Mouse (Mus musculus): ENCODE measurements around the gene Itpk1.
A peak's percentile ranks its signal among the peaks of the same experiment; 100 is the strongest.

The Itpk1 gene

DNA sequence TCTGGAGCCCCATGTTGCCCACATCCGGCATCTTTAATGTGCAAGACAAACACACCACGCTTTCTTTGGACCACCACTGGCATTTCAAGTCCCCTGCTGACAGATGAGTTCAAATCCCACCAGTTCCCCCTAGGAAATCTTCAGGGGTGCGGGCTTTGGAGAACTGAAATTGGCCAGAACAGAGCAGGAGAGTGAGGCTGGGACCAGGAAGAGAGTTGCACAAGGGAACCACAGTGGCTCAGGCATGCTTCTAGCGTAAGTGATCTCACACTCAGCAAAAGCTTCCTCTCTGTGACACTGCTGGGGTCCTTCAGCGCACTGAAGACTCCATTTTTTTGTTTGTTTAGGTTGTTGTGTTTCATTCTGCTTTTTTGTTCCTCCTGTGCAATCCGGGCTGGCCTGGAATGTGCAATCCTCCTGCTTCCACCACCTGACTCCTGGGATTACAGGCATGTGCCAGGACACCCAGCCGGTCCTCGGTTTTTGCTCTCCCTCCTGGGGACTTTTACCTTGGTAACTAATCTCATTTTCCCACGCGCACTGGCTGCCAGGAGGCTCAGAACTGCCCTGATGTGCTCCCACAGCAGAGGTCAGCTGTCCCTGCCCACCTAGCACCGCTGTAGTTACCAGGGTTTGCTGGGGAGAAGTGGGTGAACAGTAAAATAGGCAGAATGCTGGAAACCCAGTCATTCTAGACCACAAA lies 41.2 kb downstream of the Itpk1 start:
- no peak for DNase-seq (ENCODE audit: low read depth, low spot score)

DNA sequence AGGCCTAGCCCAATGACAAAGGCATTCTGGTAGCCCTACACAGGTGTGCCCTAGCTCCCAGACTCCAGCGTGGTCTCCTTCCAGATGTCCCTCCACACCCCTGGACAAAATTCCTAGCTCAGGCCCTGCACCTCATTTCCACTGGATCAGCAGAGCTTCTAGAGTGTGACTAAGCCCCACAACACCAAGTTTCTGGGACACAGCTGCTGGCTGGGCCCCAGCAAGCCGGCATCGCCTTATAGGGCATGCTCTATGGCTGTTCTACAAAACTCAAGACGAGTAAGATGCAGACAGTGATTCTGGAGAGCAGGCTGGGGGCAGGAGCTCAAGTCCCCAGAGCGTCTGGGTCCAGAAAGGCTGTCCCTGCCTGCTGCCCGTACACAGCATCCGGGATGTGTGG lies 43.0 kb downstream of the Itpk1 start:
- DNase-seq (ENCODE audit: low read depth, low spot score), result no peak

DNA sequence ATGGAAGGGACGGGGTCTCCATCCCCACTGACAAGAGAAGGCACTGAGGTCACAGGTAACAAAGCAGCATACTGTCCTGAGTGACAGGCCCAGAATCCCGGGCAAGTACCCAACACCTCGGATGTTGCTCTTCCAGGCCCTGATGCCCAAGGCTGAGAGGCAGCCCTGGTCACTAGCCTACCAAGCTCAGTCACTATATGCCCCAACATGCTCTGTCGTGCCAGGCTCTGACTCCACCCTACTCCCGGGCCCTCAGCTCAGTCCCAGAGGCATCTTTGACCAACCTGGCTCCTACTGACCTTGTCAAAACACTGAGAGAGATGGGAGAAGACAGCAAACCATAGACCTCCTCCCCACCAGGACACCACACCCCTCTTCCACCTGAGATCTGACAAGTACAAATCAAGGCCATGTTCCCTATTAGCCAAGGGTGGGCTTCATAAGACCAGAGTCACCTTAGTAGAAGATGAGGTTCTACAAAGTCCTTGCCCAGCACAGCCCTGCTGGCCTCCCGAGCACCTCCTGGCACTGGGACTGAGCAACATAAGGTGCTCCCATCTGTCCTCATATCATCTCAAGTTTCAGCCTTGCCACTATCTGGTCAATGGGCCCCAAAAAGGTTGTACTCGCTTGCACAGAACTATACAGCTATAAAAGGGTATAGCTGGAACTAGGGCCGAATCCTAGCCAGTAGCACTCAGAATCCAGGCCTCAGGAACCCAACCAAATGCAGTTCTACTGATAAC lies 43.7 kb downstream of the Itpk1 start:
- DNase-seq (ENCODE audit: low read depth, low spot score), result no peak

DNA sequence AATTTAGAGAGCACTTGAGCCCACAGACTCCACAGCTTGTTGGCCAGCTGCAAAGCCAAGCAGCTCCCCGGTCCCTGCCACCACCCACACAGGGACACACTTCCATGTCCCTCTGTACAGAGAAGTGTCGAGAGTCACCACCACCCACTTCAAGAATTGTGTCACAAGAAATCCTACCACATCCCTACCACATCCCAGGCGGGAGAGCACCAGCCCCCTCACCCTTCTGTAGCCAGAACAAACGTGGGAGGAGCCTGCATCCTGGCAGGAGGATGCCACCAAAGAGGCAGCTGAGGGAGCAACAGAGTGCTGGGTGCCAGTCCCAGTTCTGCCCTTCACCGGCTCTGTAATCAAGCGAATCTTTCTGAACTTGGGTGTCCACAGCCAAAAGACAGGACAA lies 51.7 kb downstream of the Itpk1 start:
- DNase-seq (ENCODE audit: low read depth, low spot score), result no peak

GRCm38 (mm10) chr12:102652420-102652819 lies 52.3 kb downstream of the Itpk1 start:
- DNase-seq (ENCODE audit: low read depth, low spot score), result no peak

GRCm38 (mm10) chr12:102651871-102652270 lies 52.9 kb downstream of the Itpk1 start:
- DNase-seq (ENCODE audit: low read depth, low spot score), result no peak

GRCm38 (mm10) chr12:102651401-102651800 lies 53.3 kb downstream of the Itpk1 start:
- no peak for DNase-seq (ENCODE audit: low read depth, low spot score)

DNA sequence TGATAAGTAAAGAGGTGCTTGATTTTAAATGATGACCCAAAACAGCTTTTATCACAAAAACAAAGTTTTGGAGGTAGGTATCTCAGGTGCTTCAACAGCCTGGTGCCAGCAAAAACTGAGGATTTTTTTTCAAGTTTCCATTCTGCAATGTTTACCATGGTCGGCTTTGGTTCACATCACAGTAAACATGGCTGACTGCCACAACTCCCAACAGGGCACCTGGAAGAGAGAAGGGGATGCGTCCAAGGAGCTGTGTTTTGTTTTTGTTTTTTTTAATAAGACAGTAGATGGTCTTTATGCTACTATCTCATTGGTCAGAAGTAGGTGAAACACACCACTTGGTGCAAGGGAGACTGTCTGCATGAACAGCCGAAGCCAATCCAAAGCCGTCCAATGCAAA lies 54.1 kb downstream of the Itpk1 start:
- no peak for DNase-seq (ENCODE audit: low read depth, low spot score)

DNA sequence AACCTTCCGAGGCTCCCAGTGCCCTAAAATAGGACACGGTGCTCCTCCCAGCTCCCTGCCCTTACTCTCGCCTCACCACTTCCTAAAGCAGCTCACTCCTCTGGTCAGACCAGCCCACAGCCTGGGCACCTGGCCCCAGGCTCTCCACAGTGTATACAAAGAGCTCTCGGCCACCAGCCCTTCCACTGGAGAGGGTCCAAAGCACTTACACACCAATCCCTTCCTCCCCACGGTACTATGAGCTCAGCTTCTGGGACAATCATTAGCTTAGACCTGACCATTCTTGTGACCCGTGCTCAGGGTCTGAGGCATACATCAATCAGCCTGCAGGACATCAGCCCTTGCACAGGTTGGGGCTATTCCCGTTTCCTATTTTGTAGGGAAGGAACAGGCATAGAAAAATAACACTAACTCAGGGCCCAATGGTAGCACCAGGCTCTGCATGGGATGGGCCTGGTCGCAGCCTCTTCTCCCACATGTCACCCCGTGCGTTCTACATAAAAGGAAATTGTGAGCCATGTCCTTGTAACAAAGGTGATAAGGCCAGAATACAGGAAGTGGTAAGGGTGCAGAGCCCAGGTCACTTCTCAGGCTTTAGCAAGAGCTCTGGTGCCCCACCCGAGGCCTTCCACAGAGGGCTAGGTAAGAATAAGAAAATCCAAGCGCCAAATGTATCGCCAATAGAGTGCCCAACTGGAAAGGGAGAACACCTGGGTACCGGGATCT lies 56.7 kb downstream of the Itpk1 start:
- DNase-seq (ENCODE audit: low read depth, low spot score), result no peak

GRCm38 (mm10) chr12:102646586-102647260 lies 58.0 kb downstream of the Itpk1 start:
- no peak for DNase-seq (ENCODE audit: low read depth, low spot score)

- DNase-seq (ENCODE audit: low read depth, low spot score), result no peak
Measured at GRCm38 (mm10) chr12:102645911-102646585, 58.7 kb downstream of the Itpk1 start.

DNA sequence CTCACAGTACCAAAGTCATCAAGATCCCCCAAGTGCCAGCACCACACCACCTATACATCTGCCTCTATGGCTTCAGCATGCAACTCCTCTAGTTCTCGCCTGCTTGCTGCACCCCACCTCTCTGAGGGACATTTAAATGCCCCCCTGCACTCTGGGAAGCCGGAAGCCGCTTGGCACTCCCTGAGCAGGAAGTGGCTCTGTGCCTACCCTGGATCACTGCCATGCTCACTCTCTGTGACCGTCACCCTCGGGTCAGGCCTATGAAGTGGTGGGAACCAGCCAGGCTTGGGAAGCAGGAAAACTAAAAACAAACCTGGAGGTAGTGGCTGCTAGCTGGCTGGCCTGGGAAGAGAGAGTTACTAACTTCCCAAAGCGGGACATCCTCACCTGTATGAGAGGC lies 61.4 kb downstream of the Itpk1 start:
- DNase-seq (ENCODE audit: low read depth, low spot score), result no peak

GRCm38 (mm10) chr12:102640436-102641163 lies 64.1 kb downstream of the Itpk1 start:
- DNase-seq (ENCODE audit: low read depth, low spot score), result peak; percentile 74

DNA sequence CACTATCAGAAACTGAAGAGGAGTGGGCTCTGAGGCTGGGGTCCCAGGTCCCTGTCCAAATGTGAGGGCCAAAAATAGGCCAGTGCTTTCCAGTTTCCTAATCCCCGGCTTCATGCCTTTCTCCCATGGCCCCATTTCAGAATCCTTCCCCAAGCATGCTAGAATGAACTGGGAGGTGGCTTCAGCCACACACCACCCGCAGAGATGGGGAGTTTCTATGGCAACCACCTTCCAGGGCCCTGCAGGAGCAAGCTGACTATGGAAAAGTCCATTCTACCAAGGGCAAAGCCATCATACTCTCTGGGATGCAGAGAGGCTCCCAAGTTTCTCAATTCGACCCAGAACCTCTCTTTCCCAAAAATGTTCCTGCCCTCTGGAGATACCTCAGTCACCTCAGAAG lies 65.9 kb downstream of the Itpk1 start:
- DNase-seq (ENCODE audit: low read depth, low spot score), result peak; percentile 75

GRCm38 (mm10) chr12:102637235-102637634 lies 67.5 kb downstream of the Itpk1 start:
- DNase-seq (ENCODE audit: low read depth, low spot score), result no peak

GRCm38 (mm10) chr12:102634436-102635050 lies 70.2 kb downstream of the Itpk1 start:
- DNase-seq (ENCODE audit: low read depth, low spot score), result peak; percentile 50

- no peak for DNase-seq (ENCODE audit: low read depth, low spot score)
Measured at GRCm38 (mm10) chr12:102633083-102633501, 71.6 kb downstream of the Itpk1 start.

GRCm38 (mm10) chr12:102631690-102632089 lies 73.0 kb downstream of the Itpk1 start:
- no peak for DNase-seq (ENCODE audit: low read depth, low spot score)

GRCm38 (mm10) chr12:102630471-102630870 lies 74.3 kb downstream of the Itpk1 start:
- peak; percentile 60 for DNase-seq (ENCODE audit: low read depth, low spot score)

DNA sequence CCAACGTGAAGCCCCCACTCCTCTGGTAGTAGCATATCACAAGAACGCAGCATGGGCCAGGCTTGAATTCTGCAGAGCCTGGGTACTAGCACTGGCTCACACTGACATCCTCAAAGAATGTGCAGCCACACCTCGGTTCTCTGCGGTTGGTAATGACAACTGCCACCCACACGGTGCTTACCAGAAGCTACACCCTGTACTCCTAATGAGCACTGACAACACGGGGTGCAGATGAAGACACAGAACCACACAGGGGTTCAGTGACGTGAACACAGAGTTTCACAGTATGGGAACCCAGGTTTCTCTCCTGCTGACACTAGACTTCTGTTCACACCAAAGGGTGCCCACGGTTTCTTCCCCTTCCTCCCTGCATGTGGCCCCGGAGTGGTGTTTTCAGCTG lies 76.5 kb downstream of the Itpk1 start:
- no peak for DNase-seq (ENCODE audit: low read depth, low spot score)

Data from ZHBTc4 (cell line).